Mouse (Mus musculus) small intestine, adult 2 months (tissue): Measurements from ENCODE around the gene Tmprss5.

Source experiments
- CTCF ChIP-seq: fragments of 200-500 bp; IDR thresholded peaks from 2 replicates; pipeline ENCODE4 v1.5.1; 2012; ENCODE audit warnings: low read depth, mild to moderate bottlenecking, control low read depth, inconsistent platforms, low read length, moderate library complexity, mixed read lengths; ENCODE audit not compliant: insufficient replicate concordance, insufficient read length; ENCODE audit errors: extremely low read depth
- POLR2A ChIP-seq: fragments of 200-500 bp; IDR thresholded peaks from 2 replicates; pipeline ENCODE4 v1.6.1; 2012; ENCODE audit warnings: low read depth, mild to moderate bottlenecking, control low read depth, inconsistent platforms, low read length, moderate library complexity

- TF ChIP-seq POLR2A (peak; percentile 63; the same call in 1 of the 2 replicates), CTCF (no peak)
Measured at GRCm38 (mm10) chr9:49055333-49056205, 25.5 kb upstream of the Tmprss5 start, which contains the start of gene Zw10.
